Mouse (Mus musculus): ENCODE data around the gene Cmbl. TPM values are rescaled to one million over a fixed set of nuclear protein-coding genes. Genes with fewer than 3 reads are reported as not detected.

Gene Cmbl
- polyA plus RNA-seq, 1 experiment from 2014 or later: 2.9 TPM

DNA sequence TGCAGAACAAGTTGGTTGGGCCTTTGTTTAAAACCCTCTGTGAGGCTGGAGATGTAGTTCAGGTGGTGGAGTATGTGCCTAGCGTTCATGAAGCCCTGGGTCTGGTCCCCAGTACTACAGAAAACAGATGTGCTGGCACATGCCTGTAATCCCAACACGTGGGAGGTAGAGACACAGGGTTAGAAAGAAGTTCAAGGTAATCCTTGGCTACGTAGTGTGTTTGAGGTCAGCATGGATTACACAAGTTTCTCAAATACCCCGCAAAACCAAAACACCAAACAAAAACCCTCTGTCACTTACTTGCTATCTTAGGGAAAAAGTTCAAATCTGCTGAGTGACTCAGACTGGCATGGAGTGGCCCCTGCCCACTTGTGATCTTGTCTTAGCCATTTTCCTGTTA, 46.8 kb downstream of the Cmbl start:
- Histone ChIP-seq H3K4me3 (ENCODE audit: low read depth, low read length) (no peak overlapping the region), H3K9ac (ENCODE audit: low read depth, low read length) (no peak overlapping the region), H3K4me1 (replicated peaks; ENCODE audit: control insufficient read depth, insufficient read depth, low read length) (peaks cover under 1% of the 10 kb centered on the region; the same call in 1 of the 2 replicates), H3K9me3 (ENCODE audit: control insufficient read depth, low read length) (no peaks in the 10 kb centered on the region), H3K4me2 (no peak overlapping the region), H3K27me3 (replicated peaks; ENCODE audit: control insufficient read depth, insufficient read depth, low read length) (no peaks in the 10 kb centered on the region), H3K36me3 (ENCODE audit: control insufficient read depth, insufficient read depth, low read length) (0 out of 2 replicates have a peak, but pooled peaks cover 2% of the 10 kb centered on the region), H3K27ac (ENCODE audit: low read depth, low read length) (no peak overlapping the region)
- 90% methylated on average over 4 of the region's 4 CpGs for WGBS
- no peak for ATAC-seq (replicated peaks; ENCODE audit: low FRiP score)
- DNase-seq (ENCODE audit: low spot score): no peak

- Histone ChIP-seq H3K27ac (ENCODE audit: low read depth, low read length) (no peak overlapping the region), H3K4me1 (replicated peaks; ENCODE audit: control insufficient read depth, insufficient read depth, low read length) (no peaks in the 10 kb centered on the region), H3K9ac (ENCODE audit: low read depth, low read length) (no peak overlapping the region), H3K4me3 (ENCODE audit: low read depth, low read length) (no peak overlapping the region), H3K36me3 (ENCODE audit: control insufficient read depth, insufficient read depth, low read length) (peaks cover 7% of the 10 kb centered on the region; the same call in 1 of the 2 replicates), H3K4me2 (no peak overlapping the region), H3K9me3 (ENCODE audit: control insufficient read depth, low read length) (no peaks in the 10 kb centered on the region), H3K27me3 (replicated peaks; ENCODE audit: control insufficient read depth, insufficient read depth, low read length) (no peaks in the 10 kb centered on the region)
- ATAC-seq (replicated peaks; ENCODE audit: low FRiP score) (no peak), DNase-seq (ENCODE audit: low spot score) (no peak)
- 75% methylated on average over 6 of the region's 6 CpGs for WGBS
Observed at GRCm38 (mm10) chr15:31613826-31614453, 48.8 kb downstream of the Cmbl start.

DNA sequence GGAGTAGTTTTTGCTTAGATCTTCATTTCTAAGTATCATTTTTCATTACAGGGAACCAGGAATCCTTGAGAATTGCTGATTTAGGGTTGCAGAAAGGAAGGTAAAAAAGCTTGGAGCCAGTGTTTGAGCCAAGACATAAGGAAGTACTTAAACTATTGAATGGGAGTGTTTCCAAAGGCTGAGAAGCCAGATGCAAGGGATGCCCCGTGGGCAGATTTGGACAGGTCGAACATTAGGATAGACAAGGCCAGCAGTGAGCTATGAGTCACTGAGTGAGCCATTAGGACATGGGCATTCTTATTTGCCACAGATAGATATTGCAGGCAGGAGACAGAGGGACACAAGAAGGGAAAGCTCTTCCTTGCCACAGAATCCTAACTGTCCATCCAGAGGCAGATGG, 49.5 kb downstream of the Cmbl start:
- Histone ChIP-seq H3K4me1 (replicated peaks; ENCODE audit: control insufficient read depth, insufficient read depth, low read length) (no peaks in the 10 kb centered on the region), H3K36me3 (ENCODE audit: control insufficient read depth, insufficient read depth, low read length) (peaks cover 11% of the 10 kb centered on the region; the same call in 1 of the 2 replicates), H3K27ac (ENCODE audit: low read depth, low read length) (no peak overlapping the region), H3K27me3 (replicated peaks; ENCODE audit: control insufficient read depth, insufficient read depth, low read length) (no peaks in the 10 kb centered on the region), H3K9me3 (ENCODE audit: control insufficient read depth, low read length) (no peaks in the 10 kb centered on the region), H3K4me3 (ENCODE audit: low read depth, low read length) (no peak overlapping the region), H3K9ac (ENCODE audit: low read depth, low read length) (no peak overlapping the region), H3K4me2 (no peak overlapping the region)
- ATAC-seq (replicated peaks; ENCODE audit: low FRiP score) (no peak), DNase-seq (ENCODE audit: low spot score) (no peak)
- WGBS: 87% methylated on average over 2 of the region's 2 CpGs

- WGBS: 89% methylated on average over 9 of the region's 9 CpGs
- ATAC-seq (replicated peaks; ENCODE audit: low FRiP score) (no peak), DNase-seq (ENCODE audit: low spot score) (no peak)
- Histone ChIP-seq H3K4me2 (no peak overlapping the region), H3K36me3 (ENCODE audit: control insufficient read depth, insufficient read depth, low read length) (peaks cover 11% of the 10 kb centered on the region; the same call in 1 of the 2 replicates), H3K9me3 (ENCODE audit: control insufficient read depth, low read length) (no peaks in the 10 kb centered on the region), H3K27ac (ENCODE audit: low read depth, low read length) (no peak overlapping the region), H3K9ac (ENCODE audit: low read depth, low read length) (no peak overlapping the region), H3K4me3 (ENCODE audit: low read depth, low read length) (no peak overlapping the region), H3K27me3 (replicated peaks; ENCODE audit: control insufficient read depth, insufficient read depth, low read length) (no peaks in the 10 kb centered on the region), H3K4me1 (replicated peaks; ENCODE audit: control insufficient read depth, insufficient read depth, low read length) (no peaks in the 10 kb centered on the region)
Observed at GRCm38 (mm10) chr15:31617261-31617660, 52.1 kb downstream of the Cmbl start.

GRCm38 (mm10) chr15:31619521-31619920, 54.3 kb downstream of the Cmbl start:
- Histone ChIP-seq H3K36me3 (ENCODE audit: control insufficient read depth, insufficient read depth, low read length) (peaks cover 11% of the 10 kb centered on the region; the same call in 1 of the 2 replicates), H3K9me3 (ENCODE audit: control insufficient read depth, low read length) (no peaks in the 10 kb centered on the region), H3K27me3 (replicated peaks; ENCODE audit: control insufficient read depth, insufficient read depth, low read length) (no peaks in the 10 kb centered on the region), H3K4me2 (no peak overlapping the region), H3K9ac (ENCODE audit: low read depth, low read length) (no peak overlapping the region), H3K27ac (ENCODE audit: low read depth, low read length) (no peak overlapping the region), H3K4me3 (ENCODE audit: low read depth, low read length) (no peak overlapping the region), H3K4me1 (replicated peaks; ENCODE audit: control insufficient read depth, insufficient read depth, low read length) (no peaks in the 10 kb centered on the region)
- WGBS: 89% methylated on average over 8 of the region's 8 CpGs
- DNase-seq (ENCODE audit: low spot score) (no peak), ATAC-seq (replicated peaks; ENCODE audit: low FRiP score) (no peak)

DNA sequence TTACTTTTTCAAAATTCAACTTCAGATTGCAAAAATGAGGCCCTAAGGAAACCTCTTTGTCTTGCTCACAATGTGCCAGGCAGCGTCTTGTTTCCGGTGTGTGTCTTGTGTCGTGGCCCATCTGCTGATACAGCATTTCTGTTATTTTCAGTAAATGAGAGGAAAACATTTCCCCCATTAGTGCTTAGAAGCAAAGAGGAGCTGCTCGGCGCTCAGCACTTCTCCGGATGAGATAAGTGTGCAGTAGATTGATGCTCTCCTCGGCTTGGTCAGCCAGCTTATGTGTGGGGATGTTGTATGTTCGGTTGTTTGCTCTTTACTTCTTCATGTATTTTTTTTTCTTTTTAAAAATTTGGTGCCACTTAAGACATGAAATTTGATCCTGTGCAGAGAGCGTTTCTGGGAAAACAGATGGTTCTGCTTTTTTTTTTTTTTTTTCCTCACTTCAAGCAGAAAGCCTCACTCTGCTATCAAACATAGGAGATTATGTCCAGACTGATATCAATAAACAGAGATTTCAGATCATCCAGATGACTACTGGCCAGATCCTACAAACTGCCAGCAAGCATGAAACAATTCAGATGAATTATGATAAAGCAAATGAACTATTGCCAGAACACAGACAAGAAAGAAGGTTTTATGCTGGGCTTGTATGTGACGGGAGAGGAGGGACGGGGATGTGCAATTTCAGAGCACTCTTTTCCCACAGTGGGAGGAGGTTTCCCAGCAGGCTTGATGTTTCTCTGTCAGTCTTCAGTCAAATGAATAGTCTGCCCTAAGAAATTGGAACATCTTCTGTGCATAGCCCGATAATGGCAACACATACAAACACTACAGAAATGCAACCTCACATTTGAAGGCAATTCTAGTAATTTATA, 62.3 kb downstream of the Cmbl start:
- 56% methylated on average over 12 of the region's 12 CpGs for WGBS
- Histone ChIP-seq H3K9ac (ENCODE audit: low read depth, low read length) (no peak overlapping the region), H3K4me1 (replicated peaks; ENCODE audit: control insufficient read depth, insufficient read depth, low read length) (no peaks in the 10 kb centered on the region), H3K4me2 (peak overlapping the region; percentile 22; the same call in 1 of the 2 replicates), H3K27me3 (replicated peaks; ENCODE audit: control insufficient read depth, insufficient read depth, low read length) (no peaks in the 10 kb centered on the region), H3K36me3 (ENCODE audit: control insufficient read depth, insufficient read depth, low read length) (no peaks in the 10 kb centered on the region), H3K27ac (ENCODE audit: low read depth, low read length) (no peak overlapping the region), H3K4me3 (ENCODE audit: low read depth, low read length) (no peak overlapping the region), H3K9me3 (ENCODE audit: control insufficient read depth, low read length) (no peaks in the 10 kb centered on the region)
- ATAC-seq (replicated peaks; ENCODE audit: low FRiP score) (no peak), DNase-seq (ENCODE audit: low spot score) (no peak)

GRCm38 (mm10) chr15:31628180-31628579, 63.0 kb downstream of the Cmbl start:
- Histone ChIP-seq H3K4me1 (replicated peaks; ENCODE audit: control insufficient read depth, insufficient read depth, low read length) (no peaks in the 10 kb centered on the region), H3K27me3 (replicated peaks; ENCODE audit: control insufficient read depth, insufficient read depth, low read length) (no peaks in the 10 kb centered on the region), H3K27ac (ENCODE audit: low read depth, low read length) (no peak overlapping the region), H3K36me3 (ENCODE audit: control insufficient read depth, insufficient read depth, low read length) (no peaks in the 10 kb centered on the region), H3K9me3 (ENCODE audit: control insufficient read depth, low read length) (no peaks in the 10 kb centered on the region), H3K4me2 (no peak overlapping the region), H3K4me3 (ENCODE audit: low read depth, low read length) (no peak overlapping the region), H3K9ac (ENCODE audit: low read depth, low read length) (no peak overlapping the region)
- no peak for DNase-seq (ENCODE audit: low spot score)
- ATAC-seq (replicated peaks; ENCODE audit: low FRiP score): no peak
- 76% methylated on average over 10 of the region's 10 CpGs for WGBS

DNA sequence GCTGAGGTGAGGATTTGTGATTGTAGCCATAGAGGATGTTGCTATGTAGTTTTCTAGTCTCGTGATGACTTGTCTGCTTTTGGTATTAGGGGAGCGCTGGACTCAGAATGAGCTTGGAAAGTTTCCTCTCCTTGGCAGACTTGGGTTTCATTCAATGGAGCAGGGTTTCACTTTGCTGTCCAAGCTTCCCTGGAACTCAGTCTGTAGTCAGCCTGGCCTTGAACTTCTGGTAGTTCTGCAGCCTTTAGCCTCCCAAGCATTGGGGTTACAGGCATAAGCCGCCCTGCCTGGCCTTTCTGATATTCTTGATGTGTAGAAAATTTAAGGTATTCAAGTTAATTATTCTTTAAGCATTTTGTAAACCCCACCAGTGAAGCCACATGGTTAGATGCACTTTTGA, 64.4 kb downstream of the Cmbl start:
- Histone ChIP-seq H3K4me1 (replicated peaks; ENCODE audit: control insufficient read depth, insufficient read depth, low read length) (no peaks in the 10 kb centered on the region), H3K27me3 (replicated peaks; ENCODE audit: control insufficient read depth, insufficient read depth, low read length) (no peaks in the 10 kb centered on the region), H3K9ac (ENCODE audit: low read depth, low read length) (no peak overlapping the region), H3K36me3 (ENCODE audit: control insufficient read depth, insufficient read depth, low read length) (no peaks in the 10 kb centered on the region), H3K4me3 (ENCODE audit: low read depth, low read length) (no peak overlapping the region), H3K27ac (ENCODE audit: low read depth, low read length) (no peak overlapping the region), H3K4me2 (no peak overlapping the region), H3K9me3 (ENCODE audit: control insufficient read depth, low read length) (no peaks in the 10 kb centered on the region)
- ATAC-seq (replicated peaks; ENCODE audit: low FRiP score): no peak
- WGBS: 82% methylated on average over 3 of the region's 3 CpGs
- DNase-seq (ENCODE audit: low spot score): no peak
